Mouse (Mus musculus): ENCODE results near the gene Dennd6b.

Gene Dennd6b

GRCm38 (mm10) chr15:89181561-89182270 is 14.6 kb downstream of the Dennd6b start:
- no peak for DNase-seq

DNA sequence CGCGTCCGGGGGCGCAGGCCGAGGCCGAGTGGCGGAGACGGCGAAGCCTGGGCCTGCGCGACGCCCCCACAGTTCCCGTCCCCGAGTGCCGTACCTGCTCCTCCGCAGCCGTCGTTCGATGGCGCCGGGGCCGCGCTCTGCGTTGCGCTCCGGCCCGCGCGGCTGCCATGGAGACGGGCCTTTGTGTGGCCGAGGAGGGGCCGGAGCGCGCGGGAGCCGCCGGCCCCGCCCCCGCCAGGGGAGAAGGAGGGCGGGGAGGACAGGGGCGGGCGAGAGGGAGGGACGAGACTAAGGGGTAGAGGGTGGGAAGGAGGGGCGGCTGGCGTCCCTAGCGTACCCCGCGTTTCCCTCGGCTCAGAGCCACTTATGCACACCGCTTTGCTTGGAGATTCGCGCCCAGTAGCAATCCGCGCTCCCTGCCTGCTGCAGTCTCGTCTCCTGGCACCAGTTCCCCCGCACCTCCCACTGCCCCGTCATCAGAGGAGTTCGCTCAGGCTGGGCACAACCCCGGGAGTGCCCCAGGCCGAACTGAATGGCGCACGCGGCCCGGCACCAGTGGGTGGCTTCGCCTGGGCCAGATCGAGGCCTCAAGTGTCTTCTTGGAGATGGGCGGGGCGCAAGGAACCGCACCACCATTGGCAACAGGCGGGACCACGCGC is 15.6 kb downstream of the Dennd6b start, which contains the start of gene Plxnb2:
Gene Plxnb2 (minus strand): TSS at position 218 of the 659 bp plus-strand sequence.
- peak; percentile 85 to 87 for DNase-seq

- peak in 1 of 2 experiments; percentile 33 for DNase-seq
These were observed 16.2 kb downstream of the Dennd6b start for GRCm38 (mm10) chr15:89180081-89180541.

DNA sequence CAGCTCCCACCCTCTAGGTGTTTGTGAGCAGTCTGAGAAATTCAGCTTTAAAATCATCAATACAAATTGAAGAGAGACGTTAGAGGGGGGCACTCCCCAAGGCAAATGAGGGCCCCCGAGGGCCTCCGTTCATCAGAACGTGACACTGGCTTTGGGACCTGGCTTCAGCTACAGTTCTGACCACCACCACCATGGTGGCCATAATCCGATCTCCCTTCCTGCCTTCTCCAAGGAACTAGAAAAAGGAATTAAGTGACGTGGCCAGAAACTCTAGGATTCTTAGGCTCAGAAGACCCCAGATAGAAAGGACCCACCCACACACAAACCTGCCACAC is 16.7 kb downstream of the Dennd6b start:
- DNase-seq, result no peak

DNA sequence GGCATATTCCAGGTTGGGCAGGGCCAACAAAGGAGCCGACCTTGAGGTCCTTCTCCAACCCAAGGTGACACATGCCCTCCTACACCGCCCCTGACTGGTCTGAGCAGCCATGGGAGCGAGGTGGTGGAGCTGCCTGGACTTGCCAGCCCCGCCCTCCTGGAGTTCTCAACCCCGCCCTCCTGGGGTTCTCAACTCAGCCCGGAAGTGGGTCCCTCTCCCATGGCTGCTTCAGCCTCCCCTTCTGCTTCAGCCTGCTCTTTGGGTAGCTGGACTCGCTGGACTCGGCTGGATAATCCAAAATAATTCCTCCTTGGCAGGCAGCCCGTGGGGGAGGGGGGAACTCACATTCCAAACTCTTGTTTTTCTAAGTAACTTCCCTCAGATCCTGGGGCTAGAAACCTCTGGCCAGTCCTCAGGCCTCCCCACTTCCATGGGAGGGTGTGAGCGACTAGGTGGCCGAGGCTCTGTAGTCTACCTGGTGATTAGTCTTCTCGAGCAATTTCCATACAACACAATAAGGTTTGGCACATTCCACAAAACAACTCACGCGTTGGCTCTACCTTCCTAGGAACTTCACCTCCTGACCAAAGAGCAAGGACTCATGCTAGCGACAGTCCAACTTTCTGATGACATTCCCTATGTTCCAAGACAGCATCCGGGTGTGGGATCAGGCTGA is 17.2 kb downstream of the Dennd6b start:
- DNase-seq, result peak; percentile 89 to 93

- no peak for DNase-seq
These were observed 17.9 kb downstream of the Dennd6b start for GRCm38 (mm10) chr15:89178260-89178860.

GRCm38 (mm10) chr15:89177576-89178259 is 18.6 kb downstream of the Dennd6b start:
- DNase-seq, result peak in 1 of 2 experiments; percentile 45

DNA sequence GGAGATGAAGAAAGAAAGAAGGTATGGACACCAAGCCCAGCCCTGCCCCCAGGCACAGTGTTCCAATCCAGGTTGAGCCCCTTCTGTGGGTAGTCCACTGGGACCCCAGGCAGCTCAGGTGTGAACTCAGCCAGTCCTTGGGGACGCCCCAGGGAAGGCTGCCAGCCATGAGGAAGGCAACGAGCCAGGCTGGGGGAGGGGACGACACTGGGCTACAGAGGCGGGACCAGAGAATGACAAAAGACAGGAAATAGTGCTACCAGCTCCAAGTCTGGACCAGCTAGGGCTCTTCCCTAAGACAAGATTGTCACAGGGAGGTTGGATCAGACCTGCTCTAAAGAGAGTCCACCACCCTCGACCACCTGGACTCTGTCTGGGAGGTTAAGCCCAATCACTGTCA is 19.2 kb downstream of the Dennd6b start:
- peak; percentile 93 to 95 for DNase-seq

DNA sequence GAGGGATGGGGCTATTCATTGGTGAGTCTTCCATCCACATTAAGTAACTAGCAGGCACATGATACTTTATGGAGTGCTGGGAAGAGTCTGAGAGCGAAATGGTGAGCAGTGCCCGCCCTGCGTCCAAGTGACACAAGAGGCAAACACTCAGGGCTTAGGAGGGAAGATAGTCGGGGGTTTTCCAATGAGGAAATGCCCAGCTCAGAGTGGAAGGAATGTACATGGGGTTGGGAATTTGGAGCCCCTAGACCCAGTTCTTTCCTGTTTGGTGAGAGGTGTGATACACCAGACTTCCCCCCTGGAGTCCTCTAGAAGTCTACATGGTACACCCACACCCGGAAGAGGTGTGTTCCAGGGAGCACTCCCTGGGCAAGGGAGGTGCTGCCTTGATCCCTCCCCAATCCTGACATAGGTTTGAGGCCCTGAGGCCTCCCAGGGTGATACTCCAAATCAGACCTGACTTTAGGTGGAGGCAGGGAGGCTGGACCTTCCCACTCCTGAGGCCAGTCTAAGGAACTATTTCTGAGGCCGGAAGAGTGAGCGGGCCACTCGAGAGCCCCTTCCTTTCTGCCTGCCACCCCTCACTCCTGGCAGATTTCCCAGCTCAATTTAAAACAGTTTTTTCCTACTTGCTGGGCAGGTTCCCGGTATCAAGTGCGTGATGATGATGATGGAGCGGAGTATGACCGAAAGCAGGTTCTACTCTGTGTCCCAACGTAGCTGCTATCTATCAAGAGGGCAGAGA is 20.7 kb downstream of the Dennd6b start:
- DNase-seq, result peak in 1 of 2 experiments; percentile 38

DNA sequence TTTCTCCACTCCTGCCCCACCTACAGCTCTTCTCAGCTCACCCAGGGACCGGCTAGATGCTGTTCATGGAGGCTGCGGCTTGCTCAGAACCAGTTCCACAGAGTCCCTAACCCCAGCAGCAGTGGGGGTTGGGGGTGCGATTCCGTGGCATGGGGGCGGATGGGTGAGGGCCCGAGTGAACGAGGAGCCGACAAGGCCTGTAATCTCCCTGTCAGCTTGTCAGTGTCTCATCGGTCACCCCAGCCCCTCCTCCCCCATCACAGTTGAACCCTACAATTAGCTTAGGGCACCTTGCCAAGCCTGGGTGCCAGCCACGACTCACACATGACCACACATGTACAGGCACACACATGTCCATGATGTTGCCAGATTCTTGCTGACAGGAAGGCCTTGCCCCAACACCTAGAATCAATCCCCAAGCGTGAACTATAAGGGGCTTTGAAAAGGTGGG is 21.4 kb downstream of the Dennd6b start:
- no peak for DNase-seq

- peak; percentile 84 to 89 for DNase-seq
These were observed 22.4 kb downstream of the Dennd6b start for GRCm38 (mm10) chr15:89173906-89174214.

DNA sequence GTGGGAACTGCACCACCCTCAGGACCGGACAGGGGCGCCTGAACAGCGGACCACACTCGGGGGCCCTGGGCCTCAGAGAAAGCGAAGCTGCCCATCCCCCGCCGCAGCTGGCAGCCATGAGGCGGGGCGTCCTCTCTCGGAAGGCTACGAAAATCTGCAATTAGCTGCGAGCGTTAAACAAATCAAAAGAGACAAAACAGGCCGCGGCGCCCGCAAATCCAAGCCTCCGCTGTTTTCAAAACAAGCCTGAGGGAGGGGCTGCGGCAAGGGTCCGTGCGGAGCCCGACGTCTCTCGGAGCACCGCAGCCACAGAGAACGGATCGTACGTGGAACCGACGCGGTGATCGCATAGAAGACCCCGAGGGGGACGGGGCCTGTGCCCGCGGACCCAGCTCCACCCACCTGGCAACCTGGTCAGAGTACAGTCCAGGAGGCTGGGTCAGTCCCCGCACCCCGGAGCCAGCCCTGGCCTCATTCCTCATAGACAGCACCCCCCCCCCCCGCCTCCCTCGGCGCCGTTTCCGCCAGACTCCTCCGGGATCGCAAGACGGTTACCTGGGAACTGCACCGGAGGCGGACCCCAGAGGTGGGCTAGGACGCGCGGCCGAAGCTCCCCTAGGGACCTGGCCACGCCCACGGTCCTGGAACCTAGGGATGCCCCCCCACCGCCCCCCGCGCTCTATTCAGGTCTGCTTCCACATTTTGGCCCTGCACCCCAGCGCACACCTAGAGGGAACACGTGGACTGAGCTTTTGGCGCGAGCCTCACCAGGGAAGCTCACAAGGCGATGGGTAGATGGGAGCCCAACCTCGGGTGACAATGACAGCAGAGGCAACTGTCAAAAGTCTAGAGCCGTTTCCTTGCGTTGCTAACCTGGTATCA is 23.0 kb downstream of the Dennd6b start:
- peak; percentile 45 to 52 for DNase-seq

GRCm38 (mm10) chr15:89172276-89172935 is 23.9 kb downstream of the Dennd6b start:
- no peak for DNase-seq

DNA sequence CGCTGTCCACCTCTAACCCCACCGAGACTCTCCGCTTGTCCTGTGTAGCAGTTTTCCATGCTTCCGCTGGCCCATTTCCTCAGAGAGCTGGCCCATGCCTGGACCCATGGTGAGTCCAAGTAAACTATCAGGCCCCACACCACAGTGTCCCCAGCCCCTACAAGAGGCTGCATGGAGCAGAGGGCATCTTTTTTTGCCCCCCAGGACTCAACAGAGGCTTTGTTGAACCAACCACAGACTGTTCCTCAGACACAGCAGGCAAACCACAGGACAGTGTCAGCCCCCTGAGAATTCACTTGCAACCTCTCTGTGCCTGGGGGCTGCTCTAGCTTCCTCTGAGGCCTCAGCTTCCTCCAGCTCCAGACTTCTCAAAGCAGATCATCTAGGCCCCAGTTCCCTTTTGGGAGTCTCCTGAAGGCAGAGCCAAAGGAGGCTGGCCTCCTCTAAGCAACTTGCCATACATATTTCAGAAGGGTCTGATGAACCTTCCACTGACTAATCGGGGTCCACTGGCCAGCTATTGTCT is 24.7 kb downstream of the Dennd6b start:
- no peak for DNase-seq

DNA sequence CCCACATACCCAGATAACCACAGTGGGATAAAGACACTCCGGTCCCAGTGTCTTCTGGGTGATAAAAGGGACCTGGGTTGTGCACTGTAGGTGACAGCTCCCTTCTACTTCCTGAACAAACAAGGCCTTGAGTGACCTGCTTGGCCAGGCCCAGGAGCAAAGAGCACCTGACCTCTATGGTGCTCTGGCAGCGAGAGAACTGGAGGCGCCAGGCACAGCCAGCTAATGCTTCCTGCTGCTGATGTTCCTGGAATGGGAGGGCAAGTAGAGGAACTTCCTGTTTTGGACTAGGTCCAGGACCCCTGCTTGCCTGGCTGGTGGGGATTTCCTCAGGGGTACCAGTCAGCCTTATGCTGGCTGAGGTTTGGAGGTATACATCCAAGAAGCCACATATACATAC is 26.2 kb downstream of the Dennd6b start:
- peak; percentile 73 to 85 for DNase-seq

DNA sequence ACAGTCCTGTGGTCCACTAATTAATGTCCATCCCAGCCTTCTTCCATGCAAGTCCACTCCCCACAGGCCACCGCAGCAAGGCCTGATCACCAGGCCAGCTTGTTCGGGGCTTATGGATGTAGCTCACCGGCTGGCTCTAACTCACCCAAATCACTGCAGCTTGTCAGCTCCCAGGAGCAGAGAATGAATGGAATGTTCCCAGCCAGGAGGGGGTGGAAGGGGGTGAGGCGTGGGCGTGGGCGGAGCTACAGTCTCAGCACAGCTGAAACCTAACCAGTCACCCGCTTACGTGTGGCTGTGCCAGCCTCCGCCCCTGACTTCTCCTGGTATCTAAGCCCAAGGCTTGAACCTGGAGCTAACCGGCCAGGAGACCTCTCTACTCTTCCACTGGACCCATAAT is 26.9 kb downstream of the Dennd6b start:
- DNase-seq, result peak; percentile 94 to 95

GRCm38 (mm10) chr15:89168922-89169321 is 27.4 kb downstream of the Dennd6b start:
- no peak for DNase-seq

GRCm38 (mm10) chr15:89165478-89165877 is 30.8 kb downstream of the Dennd6b start:
- DNase-seq, result no peak

DNA sequence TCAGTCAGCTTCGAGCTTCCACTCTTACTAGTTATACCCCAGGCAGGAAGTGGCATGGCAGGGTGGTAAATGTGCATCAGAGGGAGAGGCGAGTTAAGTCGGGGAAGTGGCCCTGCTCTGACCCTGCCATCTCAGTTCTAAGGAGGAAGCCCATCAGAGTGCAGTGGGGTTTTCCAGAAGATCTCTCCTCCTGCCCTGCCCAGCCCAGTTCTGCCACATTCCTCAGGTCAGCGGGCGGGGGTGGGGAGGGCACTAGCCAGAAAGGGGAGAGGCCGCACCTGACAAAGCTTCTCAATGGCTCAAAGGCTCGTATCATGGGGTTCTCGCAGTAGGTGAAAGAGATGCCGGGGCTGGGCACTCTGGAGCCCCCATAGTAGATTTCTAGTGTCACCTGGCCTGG is 34.9 kb downstream of the Dennd6b start:
- peak; percentile 80 to 87 for DNase-seq

DNA sequence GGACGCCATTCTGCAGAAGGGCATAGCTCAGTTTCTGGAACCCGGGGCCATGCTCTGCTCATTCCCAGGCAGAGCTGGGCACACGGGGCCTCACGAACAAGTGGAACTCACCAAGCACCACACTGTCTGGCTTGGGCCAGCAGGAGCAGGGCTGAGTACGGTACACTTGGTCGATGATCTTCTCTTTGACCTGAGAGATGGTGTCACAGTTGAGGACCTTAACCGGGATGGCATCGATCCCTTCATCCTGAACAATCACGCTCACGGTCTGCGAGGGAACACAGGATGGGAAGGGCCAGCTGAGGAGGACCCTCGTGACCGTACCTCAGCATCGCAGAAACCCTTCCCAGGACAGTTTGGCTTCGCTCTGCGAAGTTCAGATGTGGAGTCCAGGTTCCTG is 37.8 kb downstream of the Dennd6b start:
- no peak for DNase-seq
